Mouse (Mus musculus) liver, adult 2 months (tissue): ENCODE data around the gene Sys1.

Source experiments
- CTCF ChIP-seq: fragments of 200-500 bp; IDR thresholded peaks from 2 replicates; pipeline ENCODE4 v1.5.1; 2011; ENCODE audit warnings: low read depth, low read length, control low read depth
- POLR2A ChIP-seq: fragments of 200-500 bp; IDR thresholded peaks from 2 replicates; pipeline ENCODE4 v1.6.1; 2011; ENCODE audit warnings: low read length, control low read depth; ENCODE audit not compliant: insufficient read depth; ENCODE audit errors: extremely low read depth

- TF ChIP-seq CTCF (no peak), POLR2A (no peak)
Measured at GRCm38 (mm10) chr2:164466787-164467186, 10.0 kb downstream of the Sys1 start.
